Mouse (Mus musculus) embryonic fibroblast, embryonic 13.5 days (primary cell): ENCODE results near the gene Gm49373.

ENCODE experiments used
- CTCF ChIP-seq: IDR thresholded peaks from 2 replicates; pipeline ENCODE4 v1.5.1; 2011; ENCODE audit warnings: mild to moderate bottlenecking, control low read depth, low read length, moderate library complexity, borderline replicate concordance; ENCODE audit not compliant: insufficient read depth
- POLR2A ChIP-seq: IDR thresholded peaks from 2 replicates; pipeline ENCODE4 v1.6.1; 2011; ENCODE audit warnings: low read depth, mild to moderate bottlenecking, control low read depth, low read length, moderate library complexity

DNA sequence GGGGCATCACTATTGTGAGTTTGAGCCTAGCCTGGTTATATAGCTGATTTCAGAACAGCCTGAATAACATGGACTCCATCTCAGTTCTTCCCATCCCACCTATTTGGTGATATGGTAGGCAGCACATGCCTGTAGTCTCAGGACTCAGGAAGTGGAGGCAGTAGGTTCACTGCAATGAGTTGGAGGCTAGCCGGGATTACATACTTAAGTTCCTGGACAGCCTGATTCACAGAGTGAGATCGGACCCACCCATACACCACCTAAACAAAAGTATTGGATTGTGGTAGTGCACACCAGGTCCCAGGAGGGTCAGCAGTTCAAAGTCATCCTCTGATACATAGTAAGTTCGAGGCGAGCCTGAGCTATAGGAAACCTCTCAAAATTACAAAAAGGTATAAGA is 255 bp downstream of the Gm49373 start:
- no peak for TF ChIP-seq CTCF
- TF ChIP-seq POLR2A, result no peak
